Mouse (Mus musculus) spleen, postnatal 0 days (tissue): ENCODE measurements around the gene 1700093K21Rik. TPM values are rescaled to one million over a fixed set of nuclear protein-coding genes. Genes with fewer than 3 reads are reported as not detected.

ENCODE experiments used
- polyA plus RNA-seq: library from polyadenylated mRNA; unstranded; fragments of >200 nt; fragmentation: Nextera tagmentation; extraction: Ambion mirVana; gene quantifications from 2 replicates; pipeline ENCODE4 v1.2.1, GENCODE M21; 2015

1700093K21Rik gene
- not detected in 2 replicates for polyA plus RNA-seq

DNA sequence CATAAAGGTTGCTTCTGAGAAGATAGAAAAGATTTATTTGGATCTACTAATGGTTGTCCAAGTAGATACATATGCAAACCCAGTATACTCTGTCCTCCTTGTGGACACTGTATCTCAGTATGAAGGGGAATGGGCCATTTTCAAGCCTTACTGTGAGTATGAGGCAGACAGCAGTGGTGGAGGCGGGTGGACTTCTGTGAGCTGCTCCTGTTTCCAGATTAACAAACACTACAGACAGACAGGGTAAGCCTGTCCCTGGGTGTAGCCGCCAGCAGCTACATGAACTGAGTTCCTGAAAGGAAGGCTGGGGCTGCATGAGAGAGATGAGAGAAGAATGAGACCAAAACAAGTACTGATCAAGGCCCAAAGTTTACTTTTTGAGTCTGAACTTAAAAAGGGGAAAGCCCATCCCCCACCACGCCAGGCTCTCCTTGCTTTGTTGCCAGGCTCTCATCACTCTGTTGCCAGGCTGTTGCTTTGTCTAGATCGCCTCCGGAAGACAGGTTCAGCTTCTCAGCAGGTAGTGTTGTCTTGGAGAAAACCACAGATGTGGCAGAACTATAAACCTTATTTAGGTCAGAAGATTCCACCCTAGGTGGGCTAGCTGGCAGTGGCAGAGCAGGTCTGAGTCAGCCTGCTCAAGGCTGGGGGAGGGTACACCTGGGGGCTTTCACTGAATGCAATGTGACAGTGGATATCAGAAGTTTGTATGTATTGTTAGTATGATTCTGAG, at the start of gene 1700093K21Rik:
Gene 1700093K21Rik, minus strand, starts transcription at position 683 of the 733 bp plus-strand sequence.

DNA sequence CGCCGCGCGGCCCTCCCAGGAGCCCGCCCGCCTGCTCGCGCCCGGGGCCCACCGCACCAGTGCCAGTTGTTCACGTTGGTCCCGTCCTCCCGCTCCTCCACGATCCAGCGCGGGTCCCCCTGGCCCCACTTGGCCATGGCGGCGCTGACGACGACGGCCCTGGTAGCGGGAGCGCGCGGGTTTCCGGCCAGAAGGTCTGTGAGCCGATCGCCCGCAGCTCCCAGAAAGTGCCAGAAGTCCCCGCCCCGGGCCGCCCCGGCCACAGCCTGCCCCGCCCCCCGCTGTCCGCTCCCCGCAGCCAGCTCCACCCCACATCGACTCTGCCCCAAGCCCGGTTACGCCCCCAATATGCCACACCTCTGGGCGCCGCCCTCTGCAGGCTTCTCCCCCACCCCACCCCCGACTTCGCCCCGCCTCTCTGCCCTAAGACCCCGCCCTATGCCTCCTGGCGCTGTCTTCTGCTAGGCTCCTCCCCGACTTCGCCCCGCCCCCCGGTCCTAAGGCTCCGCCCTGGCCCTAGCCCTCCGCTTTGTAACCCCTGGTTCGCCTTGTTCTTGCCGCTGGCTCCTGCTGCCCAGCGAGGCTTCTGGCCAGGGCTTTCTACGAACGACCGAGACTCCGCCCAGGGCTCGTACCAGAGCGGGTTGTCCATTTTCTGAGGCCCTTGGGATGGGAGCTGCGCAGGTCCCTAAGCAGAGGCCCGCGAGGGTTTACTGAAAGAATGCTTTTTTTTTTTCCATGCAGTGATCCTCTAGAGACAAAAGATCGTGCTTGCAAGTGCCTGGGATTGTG, 23.0 kb downstream of the 1700093K21Rik start, which contains the start of gene Ahsa2:
Gene Ahsa2, minus strand, starts transcription at position 313 of the 792 bp plus-strand sequence.

Other genes starting within 250 kb of the 1700093K21Rik start
- 13.6 and 16.5 TPM in 2 replicates for gene Usp34, start 214.3 kb downstream of the 1700093K21Rik start, polyA plus RNA-seq
- gene Ahsa2, start 23.1 kb downstream of the 1700093K21Rik start, polyA plus RNA-seq: 29.5 and 30.2 TPM in 2 replicates
- gene 0610010F05Rik, start 112.5 kb upstream of the 1700093K21Rik start, polyA plus RNA-seq: 16.1 and 17.1 TPM in 2 replicates
- gene Pus10, start 144.5 kb upstream of the 1700093K21Rik start, polyA plus RNA-seq: 16.1 and 16.7 TPM in 2 replicates
- 12.5 and 14.3 TPM in 2 replicates for gene Pex13, start 144.8 kb upstream of the 1700093K21Rik start, polyA plus RNA-seq
- gene Rel, start 249.8 kb upstream of the 1700093K21Rik start, polyA plus RNA-seq: 1.4 and 1.8 TPM in 2 replicates